Mouse (Mus musculus) stomach, embryonic 15.5 days (tissue): ENCODE measurements around the gene Wdr53. TPM values are rescaled to one million over a fixed set of nuclear protein-coding genes. Genes with fewer than 3 reads are reported as not detected.
"Not testable (repeated sequence)": the region's sequence is repeated elsewhere in the genome, so short reads cannot be mapped to it uniquely, and the experiment has no call there.

Experiments used
- ATAC-seq: fragments of 200-750 bp; cut with Nextera tagmentation; 2 replicates; pipeline ENCODE4 v1.8.0; 2017; ENCODE audit warnings: low read depth, moderate number of reproducible peaks, moderate TSS enrichment; ENCODE audit not compliant: insufficient read depth, low FRiP score
- H3K27ac ChIP-seq: fragments of 300-500 bp; sonication (generic); 2 replicates; pipeline ENCODE4 v1.5.1; 2015; ENCODE audit warnings: mild to moderate bottlenecking, inconsistent platforms
- H3K27me3 ChIP-seq: fragments of 300-500 bp; sonication (generic); replicated peaks from 2 replicates; pipeline ENCODE4 v1.6.1; 2015; ENCODE audit warnings: inconsistent platforms
- H3K36me3 ChIP-seq: fragments of 300-500 bp; sonication (generic); 2 replicates; pipeline ENCODE4 v1.6.1; 2015; ENCODE audit warnings: inconsistent platforms
- H3K4me1 ChIP-seq: fragments of 300-500 bp; sonication (generic); 2 replicates; pipeline ENCODE4 v1.6.1; 2015; ENCODE audit warnings: inconsistent platforms
- H3K4me2 ChIP-seq: fragments of 300-500 bp; sonication (generic); 2 replicates; pipeline ENCODE4 v1.6.1; 2015; ENCODE audit warnings: mild to moderate bottlenecking, inconsistent platforms
- H3K4me3 ChIP-seq: fragments of 300-500 bp; sonication (generic); replicated peaks from 2 replicates; pipeline ENCODE4 v1.5.1; 2015; ENCODE audit warnings: inconsistent platforms
- H3K9ac ChIP-seq: fragments of 300-500 bp; sonication (generic); 2 replicates; pipeline ENCODE4 v1.6.1; 2015; ENCODE audit warnings: inconsistent platforms
- H3K9me3 ChIP-seq: fragments of 300-500 bp; sonication (generic); 2 replicates; pipeline ENCODE4 v1.6.1; 2016; ENCODE audit warnings: inconsistent platforms
- WGBS: fragments of 180-500 bp; shearing (Covaris S2); methylation state at CpG from one replicate; pipeline ENCODE4 v1.1.7; 2015; 5-methylcytosine and 5-hydroxymethylcytosine counted together
- polyA plus RNA-seq: library from polyadenylated mRNA; unstranded; fragments of >200 nt; fragmentation: Nextera tagmentation; extraction: Ambion mirVana; gene quantifications from 2 replicates; pipeline ENCODE4 v1.2.1, GENCODE M21; 2015

Wdr53 gene
- polyA plus RNA-seq, 1 experiment from 2014 or later = 18.3 TPM

- ATAC-seq = no peak
- H3K4me2 ChIP-seq = no peak overlapping the region
- H3K4me3 ChIP-seq = no peak overlapping the region
- H3K36me3 ChIP-seq = peaks cover 10% of the 10 kb centered on the region
- no peaks in the 10 kb centered on the region for H3K9me3 ChIP-seq
- H3K27me3 ChIP-seq = no peaks in the 10 kb centered on the region
- H3K9ac ChIP-seq = no peak overlapping the region
- WGBS = 82% methylated on average over 2 of the region's 2 CpGs
- H3K4me1 ChIP-seq = no peaks in the 10 kb centered on the region
- H3K27ac ChIP-seq = no peak overlapping the region
Measured at GRCm38 (mm10) chr16:32239428-32240312, 7.4 kb upstream of the Wdr53 start.

DNA sequence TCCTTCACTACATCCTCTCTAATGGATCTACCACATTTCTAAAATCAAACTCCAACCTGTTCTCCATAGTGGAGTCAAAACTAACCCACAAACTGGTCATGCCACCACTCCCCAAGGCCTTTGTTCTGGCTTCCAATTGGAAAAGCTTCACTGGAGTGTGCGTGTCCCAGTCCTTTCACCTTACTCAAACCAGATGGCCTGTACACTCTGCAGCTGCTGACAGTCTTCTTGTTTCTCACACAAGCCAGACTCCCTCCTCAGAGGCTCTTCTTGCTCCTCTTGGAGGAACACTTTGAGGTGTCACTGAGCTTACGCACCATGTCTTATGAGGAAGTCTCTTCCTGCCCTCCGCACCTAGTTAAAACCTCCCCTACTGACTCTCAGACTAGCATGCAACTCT lies 3.1 kb upstream of the Wdr53 start:
- no peak overlapping the region for H3K9ac ChIP-seq
- H3K9me3 ChIP-seq = no peaks in the 10 kb centered on the region
- peaks cover 9% of the 10 kb centered on the region for H3K4me1 ChIP-seq
- H3K4me2 ChIP-seq = no peak overlapping the region
- no peak overlapping the region for H3K27ac ChIP-seq
- no peaks in the 10 kb centered on the region for H3K27me3 ChIP-seq
- H3K4me3 ChIP-seq = no peak overlapping the region
- no peaks in the 10 kb centered on the region for H3K36me3 ChIP-seq
- no peak for ATAC-seq
- WGBS = 82% methylated on average over 3 of the region's 3 CpGs

- WGBS = under 1% methylated on average over 36 of the region's 41 CpGs
- H3K4me2 ChIP-seq = peak overlapping the region; percentile 71
- H3K27me3 ChIP-seq = no peaks in the 10 kb centered on the region
- no peaks in the 10 kb centered on the region for H3K36me3 ChIP-seq
- H3K27ac ChIP-seq = peak overlapping the region; percentile 97
- H3K9me3 ChIP-seq = no peaks in the 10 kb centered on the region
- peak overlapping the region; percentile 91 for H3K4me3 ChIP-seq
- peak; percentile 27 for ATAC-seq
- H3K4me1 ChIP-seq = peaks cover 9% of the 10 kb centered on the region
- H3K9ac ChIP-seq = peak overlapping the region; percentile 96
Measured at GRCm38 (mm10) chr16:32246351-32246791, 656 bp upstream of the Wdr53 start.

DNA sequence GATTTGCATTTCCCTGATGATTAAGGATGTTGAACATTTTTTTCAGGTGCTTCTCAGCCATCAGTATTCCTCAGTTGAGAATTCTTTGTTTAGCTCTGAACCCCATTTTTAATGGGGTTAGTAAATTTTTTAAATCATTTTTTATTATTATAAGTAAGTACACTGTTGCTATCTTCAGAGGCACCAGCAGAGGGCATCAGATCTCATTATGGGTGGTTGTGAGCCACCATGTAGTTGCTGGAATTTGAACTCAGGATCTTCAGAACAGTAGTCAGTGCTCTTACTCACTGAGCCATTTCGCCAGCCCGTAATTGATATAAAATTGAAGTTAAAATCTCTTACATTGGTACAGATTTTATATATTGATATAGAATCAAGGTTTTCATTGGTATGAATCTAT lies 17.2 kb downstream of the Wdr53 start:
- not testable (repeated sequence) for H3K27me3 ChIP-seq, H3K9ac ChIP-seq, H3K9me3 ChIP-seq, H3K27ac ChIP-seq, H3K4me1 ChIP-seq, ATAC-seq, H3K36me3 ChIP-seq, H3K4me2 ChIP-seq, H3K4me3 ChIP-seq
- 81% methylated on average over 2 of the region's 2 CpGs for WGBS

- H3K27ac ChIP-seq = no peak within 1 kb of the TSS
- H3K36me3 ChIP-seq = no peaks in the 10 kb centered on the region
- no peaks in the 10 kb centered on the region for H3K27me3 ChIP-seq
- H3K4me3 ChIP-seq = no peak within 1 kb of the TSS
- H3K9ac ChIP-seq = no peak within 1 kb of the TSS
- no peak within 1 kb of the TSS for H3K4me2 ChIP-seq
- H3K9me3 ChIP-seq = no peaks in the 10 kb centered on the region
- no peak for ATAC-seq
- no peaks in the 10 kb centered on the region for H3K4me1 ChIP-seq
- WGBS = 82% methylated on average over 11 of the region's 11 CpGs
Measured at GRCm38 (mm10) chr16:32271291-32271690, 24.3 kb downstream of the Wdr53 start, which contains the start of gene Smco1. TSS of gene Smco1 (plus strand) at chr16:32271468.

DNA sequence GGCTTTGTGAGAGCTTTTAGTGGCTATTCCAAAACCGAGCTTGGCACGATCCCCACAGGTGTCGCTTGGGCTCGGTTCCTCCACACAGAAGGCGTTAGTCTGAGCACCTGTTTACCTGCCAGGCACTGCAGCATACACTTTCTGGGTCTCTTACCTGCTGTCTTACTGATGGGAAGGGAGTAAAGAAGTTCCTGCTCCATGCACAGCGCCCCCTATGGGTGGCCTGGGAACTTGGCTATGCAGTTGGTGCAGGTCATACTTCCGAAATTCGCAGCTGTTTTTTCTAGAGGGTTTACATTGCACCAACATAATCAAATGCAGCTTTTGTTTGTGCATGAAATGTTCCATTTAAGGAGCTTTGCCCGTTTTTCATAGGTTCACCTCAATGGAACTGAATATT lies 26.3 kb downstream of the Wdr53 start:
- 58% methylated on average over 9 of the region's 9 CpGs for WGBS
- H3K27ac ChIP-seq = no peak overlapping the region
- no peaks in the 10 kb centered on the region for H3K9me3 ChIP-seq
- H3K9ac ChIP-seq = no peak overlapping the region
- no peaks in the 10 kb centered on the region for H3K36me3 ChIP-seq
- no peaks in the 10 kb centered on the region for H3K27me3 ChIP-seq
- no peak overlapping the region for H3K4me3 ChIP-seq
- H3K4me1 ChIP-seq = no peaks in the 10 kb centered on the region; the same call in 1 of the 2 replicates
- no peak overlapping the region for H3K4me2 ChIP-seq
- ATAC-seq = no peak

DNA sequence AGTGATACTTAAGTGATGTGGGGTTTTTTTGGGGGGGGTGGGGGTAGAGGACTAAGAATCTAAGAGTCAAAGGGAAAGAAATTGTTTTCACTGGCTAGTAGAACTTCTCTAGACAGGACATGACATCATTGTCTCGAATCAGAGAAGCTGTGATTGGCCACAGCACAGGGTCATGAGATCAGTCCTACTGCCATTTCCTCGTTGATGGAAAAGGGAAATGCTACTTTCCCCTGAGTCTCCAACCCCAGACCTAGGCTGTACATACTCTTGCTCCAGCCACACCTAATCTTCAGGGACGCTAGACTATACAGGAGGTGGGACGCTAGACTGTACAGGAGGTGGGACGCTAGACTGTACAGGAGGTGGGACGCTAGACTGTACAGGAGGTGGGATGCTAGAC lies 28.0 kb downstream of the Wdr53 start:
- no peak overlapping the region for H3K4me3 ChIP-seq
- H3K27ac ChIP-seq = no peak overlapping the region
- no peak overlapping the region for H3K9ac ChIP-seq
- H3K36me3 ChIP-seq = peaks cover 4% of the 10 kb centered on the region; the same call in 1 of the 2 replicates
- no peak for ATAC-seq
- H3K27me3 ChIP-seq = no peaks in the 10 kb centered on the region
- H3K4me2 ChIP-seq = no peak overlapping the region
- H3K4me1 ChIP-seq = peaks cover 5% of the 10 kb centered on the region; the same call in 1 of the 2 replicates
- WGBS = 85% methylated on average over 6 of the region's 6 CpGs
- H3K9me3 ChIP-seq = no peaks in the 10 kb centered on the region

- no peaks in the 10 kb centered on the region for H3K9me3 ChIP-seq
- H3K36me3 ChIP-seq = peaks cover 11% of the 10 kb centered on the region; the same call in 1 of the 2 replicates
- peaks cover 5% of the 10 kb centered on the region; the same call in 1 of the 2 replicates for H3K4me1 ChIP-seq
- H3K27ac ChIP-seq = no peak overlapping the region
- no peaks in the 10 kb centered on the region for H3K27me3 ChIP-seq
- ATAC-seq = no peak
- H3K9ac ChIP-seq = no peak overlapping the region
- H3K4me3 ChIP-seq = no peak overlapping the region
- WGBS = 72% methylated on average over 1 of the region's 1 CpGs
- H3K4me2 ChIP-seq = no peak overlapping the region
Measured at GRCm38 (mm10) chr16:32275830-32276229, 28.8 kb downstream of the Wdr53 start.

DNA sequence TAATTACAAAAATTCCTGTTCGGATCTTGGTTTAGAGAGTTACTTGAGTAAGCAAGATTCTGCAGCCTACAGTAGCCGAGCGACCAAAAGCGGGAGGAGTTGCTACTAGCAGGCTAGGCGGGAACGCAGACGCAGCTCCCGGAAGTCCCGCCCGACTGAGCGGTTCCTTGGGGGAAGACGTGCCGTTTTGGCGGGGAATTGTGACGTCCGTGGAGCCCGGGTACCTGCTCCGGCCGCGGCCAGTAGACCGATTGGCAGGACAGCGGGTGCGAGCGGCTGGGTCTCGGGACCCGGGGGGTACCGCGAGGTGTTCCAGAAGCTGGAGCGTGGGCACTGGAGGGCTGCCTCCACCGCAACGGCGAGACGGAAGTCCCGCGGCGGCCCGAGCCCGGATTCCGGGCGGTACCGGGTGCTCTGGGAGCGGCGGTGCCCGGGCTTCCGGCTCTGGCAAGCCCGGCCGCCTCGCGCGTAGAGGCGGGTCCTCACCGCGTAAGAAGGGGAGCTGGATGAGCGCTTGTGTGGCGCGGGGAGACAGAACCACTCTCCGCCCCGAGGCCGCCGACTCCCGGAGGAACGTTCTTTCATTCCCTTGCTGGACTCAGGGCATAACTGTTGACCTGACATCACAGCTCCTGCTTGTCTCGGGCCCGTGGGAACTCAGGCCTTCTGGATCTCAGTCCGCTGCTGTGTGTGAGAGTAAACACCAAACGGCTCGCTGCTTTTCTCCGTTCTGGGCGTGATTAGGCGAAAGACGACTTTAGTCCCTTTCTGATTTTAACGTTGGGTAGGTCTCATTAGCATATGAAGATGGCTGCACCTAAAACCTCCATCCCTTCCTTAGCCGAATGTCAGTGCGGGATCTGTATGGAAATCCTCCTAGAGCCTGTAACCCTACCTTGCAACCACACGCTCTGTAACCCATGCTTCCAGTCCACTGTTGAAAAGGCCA lies 30.6 kb downstream of the Wdr53 start, which contains the start of gene Rnf168:
Rnf168 (plus strand) TSS at position 152 of the 949 bp plus-strand sequence.
- Histone ChIP-seq H3K9ac (peak within 1 kb of the TSS; percentile 81), H3K9me3 (no peaks in the 10 kb centered on the region), H3K27ac (peak within 1 kb of the TSS; percentile 99), H3K36me3 (peaks cover 15% of the 10 kb centered on the region), H3K4me3 (peak within 1 kb of the TSS; percentile 90), H3K27me3 (no peaks in the 10 kb centered on the region), H3K4me1 (peaks cover 5% of the 10 kb centered on the region; the same call in 1 of the 2 replicates), H3K4me2 (peak within 1 kb of the TSS; percentile 67)
- peak; percentile 92 for ATAC-seq
- under 1% methylated on average over 75 of the region's 75 CpGs for WGBS

- Histone ChIP-seq H3K9ac (peak overlapping the region; percentile 81), H3K27ac (peak overlapping the region; percentile 99), H3K4me2 (peak overlapping the region; percentile 67), H3K4me3 (peak overlapping the region; percentile 90), H3K27me3 (no peaks in the 10 kb centered on the region), H3K9me3 (no peaks in the 10 kb centered on the region), H3K4me1 (peaks cover 5% of the 10 kb centered on the region; the same call in 1 of the 2 replicates), H3K36me3 (peaks cover 15% of the 10 kb centered on the region)
- 42% methylated on average over 7 of the region's 7 CpGs for WGBS
- no peak for ATAC-seq
Measured at GRCm38 (mm10) chr16:32278396-32278795, 31.4 kb downstream of the Wdr53 start.

DNA sequence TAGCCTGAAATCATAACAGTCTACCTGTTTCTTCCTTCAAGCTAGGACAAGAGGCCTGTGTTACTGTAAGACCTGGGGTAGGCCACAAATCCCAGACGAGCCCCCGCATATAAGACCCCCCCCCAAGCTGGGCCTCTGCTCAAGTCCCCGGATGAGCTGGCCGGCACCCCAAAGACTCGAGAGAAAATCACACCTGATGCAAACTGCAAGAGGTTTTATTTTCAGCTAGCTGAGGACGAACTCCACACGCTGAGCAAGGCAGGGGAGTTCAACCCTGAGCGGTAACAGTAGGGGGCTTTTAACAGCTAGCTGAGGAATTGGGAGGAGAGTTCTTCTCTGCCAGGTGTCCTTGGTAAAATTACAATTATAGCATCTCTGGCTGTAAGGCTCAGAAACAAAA lies 33.2 kb downstream of the Wdr53 start:
- WGBS = 93% methylated on average over 8 of the region's 8 CpGs
- no peaks in the 10 kb centered on the region for H3K27me3 ChIP-seq
- no peak for ATAC-seq
- H3K27ac ChIP-seq = no peak overlapping the region
- no peak overlapping the region for H3K9ac ChIP-seq
- H3K9me3 ChIP-seq = no peaks in the 10 kb centered on the region
- peaks cover 19% of the 10 kb centered on the region for H3K36me3 ChIP-seq
- no peak overlapping the region for H3K4me2 ChIP-seq
- H3K4me1 ChIP-seq = peaks cover 5% of the 10 kb centered on the region; the same call in 1 of the 2 replicates
- H3K4me3 ChIP-seq = no peak overlapping the region
